Mouse (Mus musculus) liver, embryonic 16.5 days (tissue): ENCODE measurements at regions not wholly inside any gene's neighbourhood (a gene's known extent, or its start where the extent isn't known, plus 50 kb on each side); places are given as distances from the start of the nearest gene placed in this dataset.

Source experiments
- ATAC-seq: fragments of 200-750 bp; cut with Nextera tagmentation; 2 replicates; pipeline ENCODE4 v1.8.0; 2017; ENCODE audit warnings: low read depth, mild to moderate bottlenecking, moderate number of reproducible peaks, moderate library complexity
- H3K27ac ChIP-seq: fragments of 300-500 bp; sonication (generic); 2 replicates; pipeline ENCODE4 v1.5.1; 2014; ENCODE audit warnings: mild to moderate bottlenecking, low read length
- H3K27me3 ChIP-seq: fragments of 300-500 bp; sonication (generic); 2 replicates; pipeline ENCODE4 v1.6.1; 2014; ENCODE audit warnings: low read depth, low read length, mixed read lengths; ENCODE audit not compliant: control insufficient read depth, insufficient read depth
- H3K36me3 ChIP-seq: fragments of 300-500 bp; sonication (generic); 2 replicates; pipeline ENCODE4 v1.6.1; 2014; ENCODE audit warnings: mild to moderate bottlenecking; ENCODE audit not compliant: control insufficient read depth, insufficient read depth
- H3K4me1 ChIP-seq: fragments of 300-500 bp; sonication (generic); 2 replicates; pipeline ENCODE4 v1.6.1; 2014; ENCODE audit warnings: low read depth, low read length, mixed read lengths; ENCODE audit not compliant: control insufficient read depth
- H3K4me2 ChIP-seq: fragments of 300-500 bp; sonication (generic); 2 replicates; pipeline ENCODE4 v1.6.1; 2014; ENCODE audit warnings: low read depth, low read length, mixed read lengths
- H3K4me3 ChIP-seq: fragments of 300-500 bp; sonication (generic); 2 replicates; pipeline ENCODE4 v1.5.1; 2014; ENCODE audit warnings: low read depth, mild to moderate bottlenecking, low read length
- H3K9ac ChIP-seq: fragments of 300-500 bp; sonication (generic); 2 replicates; pipeline ENCODE4 v1.6.1; 2014; ENCODE audit warnings: low read depth, low read length
- H3K9me3 ChIP-seq: fragments of 300-500 bp; sonication (generic); replicated peaks from 2 replicates; pipeline ENCODE4 v1.6.1; 2016; ENCODE audit warnings: low read length; ENCODE audit not compliant: control insufficient read depth
- WGBS: fragments of 180-500 bp; shearing (Covaris S2); extraction: QIAGEN DNeasy Blood & Tissue Kit; methylation state at CpG from one replicate; pipeline ENCODE4 v1.1.7; 2014; ENCODE audit not compliant: insufficient replicate concordance; 5-methylcytosine and 5-hydroxymethylcytosine counted together

DNA sequence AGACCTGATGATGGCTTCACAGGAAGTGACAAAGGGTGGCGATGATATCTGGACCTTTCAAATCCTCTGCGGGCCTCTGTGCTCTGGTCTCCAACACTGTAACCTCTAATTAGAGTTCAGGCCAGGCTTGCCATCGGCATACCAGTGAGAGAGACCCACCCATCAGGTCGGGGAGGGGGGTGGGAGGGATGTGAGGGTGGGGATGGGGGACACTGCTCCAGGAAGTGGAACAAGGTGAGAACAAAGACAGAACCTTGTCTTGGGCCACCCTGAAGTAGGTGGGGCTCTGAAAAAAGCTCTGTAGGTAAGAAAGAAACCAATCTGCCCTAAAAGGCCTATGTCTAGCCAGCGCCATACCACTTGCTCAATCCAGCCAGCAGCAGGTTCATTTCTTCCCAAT lies 243.0 kb upstream of the Tle3 start:
- Histone ChIP-seq H3K36me3 (no peaks in the 10 kb centered on the region), H3K9ac (no peak overlapping the region), H3K27ac (no peak overlapping the region), H3K4me1 (no peaks in the 10 kb centered on the region), H3K4me3 (no peak overlapping the region), H3K4me2 (no peak overlapping the region), H3K9me3 (no peaks in the 10 kb centered on the region), H3K27me3 (no peaks in the 10 kb centered on the region)
- 46% methylated on average over 5 of the region's 5 CpGs for WGBS
- ATAC-seq, result no peak

GRCm38 (mm10) chr9:61130877-61131276 lies 241.3 kb upstream of the Tle3 start:
- Histone ChIP-seq H3K4me1 (no peaks in the 10 kb centered on the region), H3K27me3 (no peaks in the 10 kb centered on the region), H3K9me3 (no peaks in the 10 kb centered on the region), H3K9ac (no peak overlapping the region), H3K27ac (no peak overlapping the region), H3K4me2 (no peak overlapping the region), H3K4me3 (no peak overlapping the region), H3K36me3 (no peaks in the 10 kb centered on the region)
- ATAC-seq, result no peak
- WGBS, result 54% methylated on average over 4 of the region's 4 CpGs

GRCm38 (mm10) chr9:61135263-61135882 lies 236.8 kb upstream of the Tle3 start:
- no peak overlapping the region for H3K4me3 ChIP-seq
- no peaks in the 10 kb centered on the region for H3K4me1 ChIP-seq
- no peak overlapping the region for H3K4me2 ChIP-seq
- no peak overlapping the region for H3K27ac ChIP-seq
- H3K9ac ChIP-seq, result no peak overlapping the region
- no peaks in the 10 kb centered on the region for H3K9me3 ChIP-seq
- WGBS, result 54% methylated on average over 10 of the region's 10 CpGs
- ATAC-seq, result no peak
- no peaks in the 10 kb centered on the region for H3K27me3 ChIP-seq
- no peaks in the 10 kb centered on the region for H3K36me3 ChIP-seq

DNA sequence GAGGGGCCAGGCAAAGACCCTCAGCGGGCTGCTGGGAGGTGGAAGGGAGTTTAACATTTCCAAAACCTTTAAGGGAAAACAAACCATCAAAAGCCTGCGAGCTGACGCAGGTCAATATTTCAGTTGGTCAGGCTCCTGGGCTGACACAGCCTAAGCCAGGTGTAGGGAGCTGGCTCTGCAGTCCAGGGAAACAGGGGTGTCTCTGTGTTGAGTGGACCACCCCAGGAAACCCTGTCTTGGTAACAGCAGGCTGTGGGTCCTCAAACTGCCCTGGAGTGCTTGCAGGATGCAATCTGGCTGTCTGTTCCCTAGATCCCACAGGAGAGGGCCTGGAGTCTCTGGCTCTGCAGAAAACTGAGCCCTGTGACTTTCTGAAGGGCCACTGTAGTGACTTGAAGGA lies 236.2 kb upstream of the Tle3 start:
- WGBS, result 49% methylated on average over 3 of the region's 3 CpGs
- Histone ChIP-seq H3K36me3 (no peaks in the 10 kb centered on the region), H3K4me3 (no peak overlapping the region), H3K27me3 (no peaks in the 10 kb centered on the region), H3K9me3 (no peaks in the 10 kb centered on the region), H3K4me2 (no peak overlapping the region), H3K4me1 (no peaks in the 10 kb centered on the region), H3K9ac (no peak overlapping the region), H3K27ac (no peak overlapping the region)
- ATAC-seq, result no peak

DNA sequence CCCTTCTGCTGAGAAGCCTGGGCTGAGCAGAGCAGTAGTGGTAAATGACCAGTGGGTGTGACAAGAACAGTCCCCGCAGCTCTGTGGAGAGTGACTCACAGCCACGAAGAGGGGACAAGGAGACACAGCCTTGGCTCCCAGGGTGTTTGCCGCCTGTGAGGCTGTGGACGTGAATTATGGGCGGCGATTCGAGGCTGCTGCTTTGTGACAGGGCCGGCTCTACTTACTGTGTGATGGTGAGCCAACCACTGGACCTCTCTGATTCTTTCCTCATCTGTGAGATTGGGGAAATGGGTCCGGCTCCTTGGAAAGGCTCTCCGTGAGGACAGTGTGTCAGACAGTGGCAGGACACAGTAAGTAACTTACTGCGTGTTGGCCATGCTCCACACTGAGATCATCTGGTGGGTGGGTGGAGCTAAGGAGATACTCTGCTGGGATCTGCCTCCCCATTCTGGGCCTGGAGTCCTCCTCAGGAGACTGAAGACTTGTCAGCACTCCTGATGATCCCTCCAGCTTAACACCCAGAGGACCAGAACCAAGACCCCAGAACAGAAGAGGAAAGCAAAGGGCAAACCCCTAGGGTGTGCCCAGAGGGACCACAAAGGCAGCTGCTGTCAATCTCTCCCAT lies 233.3 kb upstream of the Tle3 start:
- Histone ChIP-seq H3K4me3 (no peak overlapping the region), H3K9me3 (no peaks in the 10 kb centered on the region), H3K4me2 (no peak overlapping the region), H3K27me3 (no peaks in the 10 kb centered on the region), H3K9ac (no peak overlapping the region), H3K36me3 (no peaks in the 10 kb centered on the region), H3K4me1 (no peaks in the 10 kb centered on the region), H3K27ac (no peak overlapping the region)
- ATAC-seq, result no peak
- WGBS, result 57% methylated on average over 11 of the region's 11 CpGs

DNA sequence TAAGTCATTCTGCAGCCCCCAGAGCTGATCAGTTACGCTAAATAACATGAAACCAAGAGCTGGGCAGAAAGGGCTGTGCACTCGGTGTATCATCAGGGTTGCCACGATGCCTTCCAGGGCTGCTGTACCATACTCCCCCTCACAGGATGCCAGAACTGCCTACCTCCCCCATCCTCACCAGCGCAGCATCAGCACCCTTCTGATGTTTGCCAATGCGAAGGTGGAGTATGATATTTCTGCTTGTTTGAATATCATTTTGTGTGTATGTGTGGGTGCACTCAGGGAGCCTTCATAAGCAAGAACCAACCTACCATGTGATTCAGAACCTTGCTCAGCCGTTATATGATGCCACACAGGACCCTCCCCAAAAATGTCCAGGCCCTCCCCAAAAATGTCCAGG lies 229.1 kb upstream of the Tle3 start:
- H3K27ac ChIP-seq, result no peak overlapping the region
- H3K4me3 ChIP-seq, result no peak overlapping the region
- WGBS, result 69% methylated on average over 6 of the region's 6 CpGs
- H3K9ac ChIP-seq, result no peak overlapping the region
- H3K4me2 ChIP-seq, result no peak overlapping the region
- no peaks in the 10 kb centered on the region for H3K4me1 ChIP-seq
- H3K27me3 ChIP-seq, result no peaks in the 10 kb centered on the region
- no peaks in the 10 kb centered on the region for H3K9me3 ChIP-seq
- H3K36me3 ChIP-seq, result no peaks in the 10 kb centered on the region
- no peak for ATAC-seq

DNA sequence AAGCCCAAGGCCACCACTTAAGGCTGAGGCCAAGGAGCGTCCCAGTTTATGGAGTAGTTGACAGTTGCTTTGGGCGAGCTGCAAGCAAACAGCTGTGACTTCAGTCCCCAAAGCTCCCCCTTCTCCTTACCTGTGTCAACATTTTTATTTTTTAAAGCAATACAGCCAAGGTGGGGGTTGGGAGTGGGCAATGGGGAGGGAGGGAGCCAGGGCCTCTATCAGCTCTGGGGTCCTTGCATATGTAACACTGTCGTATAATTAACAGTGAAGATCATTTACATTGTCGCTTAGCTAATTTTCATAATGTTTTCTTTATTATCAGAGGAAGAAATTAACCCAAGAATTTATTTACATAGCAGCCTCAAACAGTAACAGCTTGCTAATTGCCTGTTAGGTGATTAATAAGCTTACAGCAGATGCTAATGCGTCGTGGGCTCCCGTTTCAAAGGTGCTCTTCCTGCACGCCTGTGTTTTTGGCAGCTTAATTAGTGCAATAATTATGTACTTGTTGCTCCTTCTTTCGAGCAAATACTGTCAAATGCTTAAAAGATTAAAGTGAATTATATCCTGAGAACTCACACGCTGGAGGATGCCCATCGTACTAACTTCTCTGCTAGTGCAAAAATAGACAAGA lies 227.4 kb upstream of the Tle3 start:
- H3K9me3 ChIP-seq, result no peaks in the 10 kb centered on the region
- no peak overlapping the region for H3K4me3 ChIP-seq
- ATAC-seq, result no peak
- no peak overlapping the region for H3K9ac ChIP-seq
- no peaks in the 10 kb centered on the region for H3K36me3 ChIP-seq
- no peaks in the 10 kb centered on the region for H3K27me3 ChIP-seq
- 60% methylated on average over 11 of the region's 11 CpGs for WGBS
- no peak overlapping the region for H3K4me2 ChIP-seq
- no peak overlapping the region for H3K27ac ChIP-seq
- H3K4me1 ChIP-seq, result no peaks in the 10 kb centered on the region

- Histone ChIP-seq H3K9ac (no peak overlapping the region), H3K4me3 (no peak overlapping the region), H3K4me2 (no peak overlapping the region), H3K9me3 (no peaks in the 10 kb centered on the region), H3K36me3 (no peaks in the 10 kb centered on the region), H3K4me1 (no peaks in the 10 kb centered on the region), H3K27ac (no peak overlapping the region), H3K27me3 (no peaks in the 10 kb centered on the region)
- no peak for ATAC-seq
- WGBS, result 63% methylated on average over 8 of the region's 8 CpGs
Measured at GRCm38 (mm10) chr9:61145738-61146137, 226.4 kb upstream of the Tle3 start.

- Histone ChIP-seq H3K4me1 (no peaks in the 10 kb centered on the region), H3K9ac (no peak overlapping the region), H3K4me2 (no peak overlapping the region), H3K4me3 (no peak overlapping the region), H3K27ac (no peak overlapping the region), H3K9me3 (no peaks in the 10 kb centered on the region), H3K36me3 (no peaks in the 10 kb centered on the region), H3K27me3 (no peaks in the 10 kb centered on the region)
- no peak for ATAC-seq
- 51% methylated on average over 4 of the region's 4 CpGs for WGBS
Measured at GRCm38 (mm10) chr9:61151201-61151600, 221.0 kb upstream of the Tle3 start.
